Mouse (Mus musculus) G1E (cell line): ENCODE results near the gene T2.

ENCODE experiments used
- CTCF ChIP-seq: IDR thresholded peaks from 2 replicates; pipeline ENCODE4 v1.5.1; 2012; ENCODE audit warnings: low read depth, low read length, inconsistent platforms, mixed read lengths
- GATA2 ChIP-seq: IDR thresholded peaks from 2 replicates; pipeline ENCODE4 v1.6.1; 2012; ENCODE audit warnings: low read depth, low read length, inconsistent platforms, borderline replicate concordance
- TAL1 ChIP-seq: conservative IDR thresholded peaks from 2 replicates; pipeline ENCODE4 v1.6.1; 2012; ENCODE audit warnings: low read depth, low read length, inconsistent platforms, mixed read lengths

GRCm38 (mm10) chr17:8367514-8368480, 12.0 kb downstream of the T2 start:
- TF ChIP-seq CTCF = no peak
- TF ChIP-seq TAL1 = no peak
- TF ChIP-seq GATA2 = no peak
